Mouse (Mus musculus) bone marrow, adult 2 months (tissue): Measurements from ENCODE around the gene Lca5.

Experiments used
- CTCF ChIP-seq: fragments of 200-500 bp; IDR thresholded peaks from 2 replicates; pipeline ENCODE4 v1.5.1; 2011; ENCODE audit warnings: low read length, control low read depth; ENCODE audit not compliant: control insufficient read depth, insufficient read depth
- POLR2A ChIP-seq: fragments of 200-500 bp; IDR thresholded peaks from 2 replicates; pipeline ENCODE4 v1.6.1; 2011; ENCODE audit warnings: low read depth, mild to moderate bottlenecking, control low read depth, low read length, borderline replicate concordance; ENCODE audit not compliant: control insufficient read depth

GRCm38 (mm10) chr9:83381317-83381716 lies 59.6 kb downstream of the Lca5 start:
- no peak for TF ChIP-seq CTCF
- TF ChIP-seq POLR2A, result no peak
